In genomic region chr3:88530082-88530864, GRCm38 (mm10) we compare ENCODE assay signal across 9 mouse cellular contexts. TPM values are rescaled to one million over a fixed set of nuclear protein-coding genes. Genes with fewer than 3 reads are reported as not detected.
DNase-seq lines count a peak whose midpoint lies in the region; ATAC-seq and TF ChIP-seq lines count a peak whose summit lies in the region.
"Had no signal": no experiment of that assay in that cellular context is flagged by ENCODE, and none has a peak within 500 bp of the region (broad histone marks: within the 10 kb centered on the region; RNA-seq: fewer than 3 reads in every experiment).

No protein-coding gene starts in this region.

- H3K27me3 ChIP-seq in heart, embryonic 10.5 days (ENCODE audit: insufficient read depth, poor library complexity, severe bottlenecking): no peaks in the 10 kb centered on the region
- H3K27me3 ChIP-seq in heart, adult 2 months (ENCODE audit: control insufficient read depth, insufficient read depth, low read length): no peaks in the 10 kb centered on the region
- H3K27me3 ChIP-seq in midbrain, embryonic 11.5 days (ENCODE audit: control insufficient read depth, insufficient read depth, low read length): no peaks in the 10 kb centered on the region

- no peak for TF ChIP-seq EP300 in heart, adult 2 months (IDR thresholded peaks at IDR 0.05; ENCODE audit: insufficient read depth, low read depth, low read length)

- H3K27ac ChIP-seq in heart, embryonic 10.5 days: peak overlapping the region; percentile 99
- no peak overlapping the region for H3K27ac ChIP-seq in heart, adult 2 months
- peak overlapping the region; percentile 97 for H3K27ac ChIP-seq in midbrain, embryonic 11.5 days (ENCODE audit: low read depth, low read length)

- intact Hi-C loops in heart, adult 2 months (cut with DNase I): no loop called here

- H3K36me3 ChIP-seq in heart, embryonic 10.5 days: peaks cover 9% of the 10 kb centered on the region; the same call in 1 of the 2 replicates
- no peaks in the 10 kb centered on the region for H3K36me3 ChIP-seq in heart, adult 2 months (ENCODE audit: control insufficient read depth, insufficient read depth, low read length)
- no peaks in the 10 kb centered on the region for H3K36me3 ChIP-seq in midbrain, embryonic 11.5 days (ENCODE audit: control insufficient read depth, insufficient read depth, low read length)

- WGBS in heart, embryonic 10.5 days: 19% methylated on average over 11 of the region's 11 CpGs
- WGBS in heart, adult 2 months: 56% methylated on average over 11 of the region's 11 CpGs
- 6% methylated on average over 11 of the region's 11 CpGs for WGBS in midbrain, embryonic 11.5 days

- DNase-seq in heart, embryonic 10.5 days (ENCODE audit: low spot score): no peak
- DNase-seq in heart, adult 2 months: no peak
- DNase-seq in ES-CJ7 (ENCODE audit: low read depth, low spot score): peak; percentile 89
- peak; percentile 6 for DNase-seq in heart, postnatal 4 days
- peak; percentile 92 for DNase-seq in midbrain, embryonic 11.5 days (ENCODE audit: low spot score, missing footprints)
- no peak for DNase-seq in yolk sac, embryonic 10.5 days (ENCODE audit: low spot score)
- DNase-seq in frontal cortex, postnatal 25 days (ENCODE audit: low spot score in 2 of 2): no peak
- DNase-seq in layer of hippocampus, adult 11-12 months (ENCODE audit: low spot score): no peak

- H3K9me3 ChIP-seq in heart, embryonic 10.5 days: no peaks in the 10 kb centered on the region
- no peaks in the 10 kb centered on the region for H3K9me3 ChIP-seq in midbrain, embryonic 11.5 days (ENCODE audit: control insufficient read depth, low read length)

- H3K4me3 ChIP-seq in heart, embryonic 10.5 days: peak overlapping the region; percentile 83
- no peak overlapping the region for H3K4me3 ChIP-seq in heart, adult 2 months
- H3K4me3 ChIP-seq in midbrain, embryonic 11.5 days (ENCODE audit: low read depth, low read length): peak overlapping the region; percentile 96

- no peak overlapping the region for H3K9ac ChIP-seq in heart, adult 2 months (ENCODE audit: low read depth, low read length)
- H3K9ac ChIP-seq in midbrain, embryonic 11.5 days (ENCODE audit: low read length): peak overlapping the region; percentile 100

- no peaks in the 10 kb centered on the region for H3K79me2 ChIP-seq in heart, adult 2 months (replicated peaks; ENCODE audit: control insufficient read depth, insufficient read depth, low read length)

- no peak for ATAC-seq in midbrain, embryonic 11.5 days (ENCODE audit: low FRiP score)

- peaks cover 65% of the 10 kb centered on the region for H3K4me1 ChIP-seq in heart, embryonic 10.5 days
- H3K4me1 ChIP-seq in heart, adult 2 months (ENCODE audit: control insufficient read depth, insufficient read depth, low read length): no peaks in the 10 kb centered on the region; the same call in 1 of the 2 replicates
- H3K4me1 ChIP-seq in midbrain, embryonic 11.5 days (ENCODE audit: control insufficient read depth, insufficient read depth, low read length): peaks cover 41% of the 10 kb centered on the region

- H3K4me2 ChIP-seq in midbrain, embryonic 11.5 days: peak overlapping the region; percentile 96

- no peak for TF ChIP-seq POLR2A in heart, adult 2 months (IDR thresholded peaks at IDR 0.05; ENCODE audit: insufficient read depth, low read depth, low read length)

- TF ChIP-seq CTCF in heart, adult 2 months (IDR thresholded peaks at IDR 0.05): no peak

RNA-seq across cellular contexts. Expression of gene Mex3a, which starts 1.9 kb away (rescaled TPM):
- 11.6 and 22.8 TPM in 2 replicates for polyA plus RNA-seq in heart, embryonic 10.5 days (2016; fragmentation: Nextera tagmentation; extraction: Ambion mirVana)
- total RNA-seq in heart, adult 2 months (2021): under 1 TPM; 0.42 to 0.45 TPM
- polyA plus RNA-seq in heart, adult 2 months (2012; rRNA removed): 0.27 and 0.59 TPM in 2 replicates
- total RNA-seq in heart, postnatal 4 days (2021): 10 to 100 TPM; 11.7 TPM
- 44.5 and 45.1 TPM in 2 replicates for polyA plus RNA-seq in midbrain, embryonic 11.5 days (2014; fragmentation: Nextera tagmentation; extraction: Ambion mirVana)

RNA-seq across cellular contexts. Expression of gene Rab25, which starts 17.8 kb away (rescaled TPM):
- 1.1 and 1.6 TPM in 2 replicates for polyA plus RNA-seq in heart, embryonic 10.5 days (2016; fragmentation: Nextera tagmentation; extraction: Ambion mirVana)
- not detected for total RNA-seq in heart, adult 2 months (2021)
- polyA plus RNA-seq in heart, adult 2 months (2012; rRNA removed): 2.2 TPM in 1 of 2 replicates, not detected in the other
- not detected for total RNA-seq in heart, postnatal 4 days (2021)
- 0.25 and 0.86 TPM in 2 replicates for polyA plus RNA-seq in midbrain, embryonic 11.5 days (2014; fragmentation: Nextera tagmentation; extraction: Ambion mirVana)
- polyA plus RNA-seq: CD4-positive, CD25-positive, alpha-beta regulatory T cell, adult 4 months had no signal

RNA-seq across cellular contexts. Expression of gene Lmna, which starts 20.5 kb away (rescaled TPM):
- 57.7 and 80.7 TPM in 2 replicates for polyA plus RNA-seq in heart, embryonic 10.5 days (2016; fragmentation: Nextera tagmentation; extraction: Ambion mirVana)
- total RNA-seq in heart, adult 2 months (2021): 100 to 1,000 TPM; 117 to 138 TPM
- polyA plus RNA-seq in heart, adult 2 months (2012; rRNA removed): 67.3 and 85.2 TPM in 2 replicates
- 100 to 1,000 TPM; 178 to 181 TPM for total RNA-seq in heart, postnatal 4 days (2021)
- 17.9 and 21.2 TPM in 2 replicates for polyA plus RNA-seq in midbrain, embryonic 11.5 days (2014; fragmentation: Nextera tagmentation; extraction: Ambion mirVana)

RNA-seq across cellular contexts. Expression of gene Lamtor2, which starts 22.6 kb away (rescaled TPM):
- 154 and 190 TPM in 2 replicates for polyA plus RNA-seq in heart, embryonic 10.5 days (2016; fragmentation: Nextera tagmentation; extraction: Ambion mirVana)
- total RNA-seq in heart, adult 2 months (2021): 100 to 1,000 TPM in 1 of 2 experiments, 10 to 100 TPM in 1; 94.3 to 104 TPM
- 118 TPM in 2 replicates for polyA plus RNA-seq in heart, adult 2 months (2012; rRNA removed)
- 10 to 100 TPM; 81.9 to 89.1 TPM for total RNA-seq in heart, postnatal 4 days (2021)
- 87.2 and 103 TPM in 2 replicates for polyA plus RNA-seq in midbrain, embryonic 11.5 days (2014; fragmentation: Nextera tagmentation; extraction: Ambion mirVana)

RNA-seq across cellular contexts. Expression of gene Ubqln4, which starts 23.3 kb away (rescaled TPM):
- 49.5 and 62.2 TPM in 2 replicates for polyA plus RNA-seq in heart, embryonic 10.5 days (2016; fragmentation: Nextera tagmentation; extraction: Ambion mirVana)
- total RNA-seq in heart, adult 2 months (2021): 10 to 100 TPM; 70.1 to 76.5 TPM
- polyA plus RNA-seq in heart, adult 2 months (2012; rRNA removed): 69.3 and 86.7 TPM in 2 replicates
- total RNA-seq in heart, postnatal 4 days (2021): 10 to 100 TPM; 55.3 to 60.1 TPM
- polyA plus RNA-seq in midbrain, embryonic 11.5 days (2014; fragmentation: Nextera tagmentation; extraction: Ambion mirVana): 72.4 and 73.0 TPM in 2 replicates

Comparison
In these comparisons a context has a peak if more than half of its experiments do, and no peak if none do; other contexts are left out.
1. DNase-seq: peak in ES-CJ7 (single experiment), heart, postnatal 4 days (single experiment) and midbrain, embryonic 11.5 days (single experiment); none in heart, embryonic 10.5 days (single experiment), heart, adult 2 months (0 of 2), yolk sac, embryonic 10.5 days (single experiment), frontal cortex, postnatal 25 days (0 of 2) and layer of hippocampus, adult 11-12 months (single experiment).